Mouse (Mus musculus) kidney, adult 18-20 months (tissue): ENCODE data around the gene Zmym4.

Experiments used
- DNase-seq: peaks from one replicate; pipeline ENCODE4 v3.0.0; 2021

Zmym4 gene

DNA sequence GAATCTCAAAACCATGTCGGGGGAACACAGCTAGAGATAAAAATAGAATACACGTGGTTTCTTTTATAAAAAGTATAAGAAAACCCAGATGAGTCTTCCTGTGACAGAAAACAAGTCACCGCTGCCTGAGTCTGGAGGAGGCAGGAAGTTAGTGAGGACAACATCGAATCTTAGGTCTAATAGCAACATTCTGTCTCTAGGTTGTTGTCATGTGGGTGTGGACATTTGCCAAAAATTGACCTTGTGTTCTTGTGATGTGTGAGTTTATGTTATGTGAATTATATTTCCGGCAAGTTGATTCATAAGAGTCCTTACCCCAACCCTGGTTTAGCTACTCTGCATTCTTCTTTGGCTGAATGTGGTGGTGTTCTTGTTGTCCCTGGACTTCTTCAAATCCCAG is 154.7 kb downstream of the Zmym4 start:
- DNase-seq: no peak
